Mouse (Mus musculus) frontal cortex, adult (tissue): ENCODE data around the gene Astn2.
A peak's percentile ranks its signal among the peaks of the same experiment; 100 is the strongest.

Experiments used
- ATAC-seq: cut with Nextera tagmentation; 2 replicates; pipeline ENCODE4 v1.9.2; 2017; ENCODE audit warnings: mild to moderate bottlenecking, moderate library complexity, mixed read lengths; ENCODE audit not compliant: low TSS enrichment

Gene Astn2

GRCm38 (mm10) chr4:65864551-65864950 lies 539.9 kb downstream of the Astn2 start:
- no peak for ATAC-seq

GRCm38 (mm10) chr4:65843191-65843590 lies 561.2 kb downstream of the Astn2 start:
- no peak for ATAC-seq

DNA sequence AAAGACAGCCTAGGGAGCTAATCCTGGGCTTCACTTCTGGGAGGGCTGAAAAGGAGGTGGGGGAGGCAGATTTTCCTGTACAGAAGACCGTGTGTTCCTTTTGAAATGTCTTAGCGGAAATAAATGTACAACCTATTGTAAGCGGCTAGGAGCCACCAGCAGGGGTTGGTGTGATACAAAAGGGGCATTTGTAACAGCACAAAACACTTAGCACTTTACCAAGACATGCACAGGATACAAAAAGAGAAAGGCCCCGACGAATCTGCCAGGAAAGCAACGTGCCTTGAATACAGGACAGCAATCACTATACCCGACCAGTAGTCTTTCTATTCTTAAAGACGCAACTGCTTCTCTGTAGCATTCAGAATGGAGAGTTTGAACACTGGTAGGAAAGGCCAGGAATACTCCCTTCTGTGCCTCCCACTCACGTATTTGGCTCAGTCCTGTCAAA lies 564.8 kb downstream of the Astn2 start:
- peak; percentile 55 for ATAC-seq

GRCm38 (mm10) chr4:65838781-65839180 lies 565.6 kb downstream of the Astn2 start:
- ATAC-seq: peak; percentile 49

DNA sequence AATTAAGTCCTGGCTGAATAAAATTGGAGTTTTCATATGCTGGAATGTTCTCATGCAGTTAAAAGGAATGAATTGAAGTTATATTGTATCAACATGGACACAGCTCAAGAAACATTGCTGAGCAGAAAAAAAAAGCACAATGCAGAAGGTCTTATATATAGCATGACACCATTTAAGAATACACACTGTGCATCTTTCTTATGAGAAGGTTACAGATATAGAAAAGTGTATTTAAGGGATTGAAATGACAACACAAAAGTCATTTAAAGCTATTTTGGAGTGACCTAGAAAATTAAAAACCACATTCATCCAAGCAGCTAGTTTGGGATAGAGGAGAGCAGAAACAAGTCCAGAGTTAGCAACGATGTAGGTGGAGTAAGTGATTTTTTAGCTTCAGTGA lies 571.4 kb downstream of the Astn2 start:
- ATAC-seq: peak; percentile 82

DNA sequence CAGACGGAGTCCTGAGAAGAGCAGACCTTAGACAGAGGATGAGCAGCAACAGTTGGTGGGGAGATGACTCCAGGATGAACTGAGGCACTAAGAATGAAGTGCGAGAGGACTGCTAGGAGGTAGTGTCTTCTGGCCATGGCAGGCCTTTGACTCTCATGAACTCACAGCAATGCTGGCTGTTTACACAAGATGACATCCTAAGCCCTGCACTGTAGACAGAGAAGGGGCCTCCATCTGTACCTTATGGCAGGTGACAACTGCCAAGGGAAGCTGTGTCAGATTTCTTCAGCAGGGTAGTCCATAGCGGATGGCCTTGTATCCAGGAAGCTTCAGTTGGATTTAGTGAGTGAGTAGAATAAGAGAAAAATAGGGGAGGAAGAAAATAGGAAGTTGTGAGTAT lies 572.5 kb downstream of the Astn2 start:
- ATAC-seq: no peak

GRCm38 (mm10) chr4:65830495-65830894 lies 573.9 kb downstream of the Astn2 start:
- ATAC-seq: no peak

DNA sequence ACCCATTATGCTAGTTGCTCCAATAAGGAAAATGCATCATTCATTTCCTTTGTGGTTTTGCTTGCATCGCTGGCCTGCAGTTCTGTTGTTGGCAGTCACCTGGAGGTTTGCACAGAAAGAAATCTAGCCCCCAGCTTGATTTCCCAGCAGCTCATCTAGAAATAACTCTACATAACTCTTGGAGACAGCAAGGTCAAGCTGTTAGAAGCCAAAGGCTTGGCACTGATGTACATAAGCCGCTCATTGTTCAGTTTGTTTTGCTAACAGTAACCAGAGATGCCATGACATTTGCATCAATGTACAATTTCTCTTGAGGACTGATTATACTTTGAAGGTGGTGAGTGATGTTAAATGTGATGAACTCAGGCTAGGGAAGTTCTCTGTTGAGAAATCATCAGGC lies 583.3 kb downstream of the Astn2 start:
- ATAC-seq: no peak

DNA sequence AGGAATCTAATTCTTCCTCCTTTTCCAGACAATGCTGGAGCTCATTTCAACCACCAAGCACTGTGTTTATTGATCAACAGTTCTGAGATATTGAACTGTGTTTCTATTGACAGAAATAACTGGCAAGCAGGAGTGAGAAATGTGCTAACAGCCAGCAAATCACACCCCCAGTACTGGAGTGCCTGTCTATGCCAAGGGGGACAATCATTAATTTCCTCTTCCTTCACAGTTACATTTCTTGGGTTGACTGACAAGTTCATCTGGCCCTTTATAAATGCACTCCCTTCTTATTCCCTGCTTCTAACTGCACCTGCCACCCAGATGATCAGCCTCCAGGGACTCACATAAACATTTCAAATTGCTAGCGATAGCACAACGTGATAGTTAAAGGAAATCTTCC lies 584.2 kb downstream of the Astn2 start:
- ATAC-seq: no peak

- peak; percentile 55; the same call in 1 of the 2 replicates for ATAC-seq
Measured at GRCm38 (mm10) chr4:65819835-65820234, 584.6 kb downstream of the Astn2 start.

DNA sequence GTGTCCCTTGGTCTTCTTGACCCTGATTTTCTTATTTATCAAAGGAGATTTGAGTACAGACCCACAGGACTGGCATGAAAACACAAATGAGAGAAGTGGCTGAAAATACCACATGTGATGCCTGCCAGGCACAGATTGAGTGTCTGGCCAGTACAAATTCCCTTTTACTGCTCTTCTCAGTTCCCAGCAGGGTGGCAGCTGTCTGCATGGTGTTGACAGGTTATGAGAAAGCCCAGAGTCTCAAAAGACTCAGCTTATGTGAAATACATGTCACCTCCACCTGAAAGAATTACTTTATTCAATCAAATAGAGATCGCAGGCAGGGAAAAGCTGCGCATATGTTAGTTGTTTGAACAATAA lies 590.3 kb downstream of the Astn2 start:
- peak; percentile 42; the same call in 1 of the 2 replicates for ATAC-seq

DNA sequence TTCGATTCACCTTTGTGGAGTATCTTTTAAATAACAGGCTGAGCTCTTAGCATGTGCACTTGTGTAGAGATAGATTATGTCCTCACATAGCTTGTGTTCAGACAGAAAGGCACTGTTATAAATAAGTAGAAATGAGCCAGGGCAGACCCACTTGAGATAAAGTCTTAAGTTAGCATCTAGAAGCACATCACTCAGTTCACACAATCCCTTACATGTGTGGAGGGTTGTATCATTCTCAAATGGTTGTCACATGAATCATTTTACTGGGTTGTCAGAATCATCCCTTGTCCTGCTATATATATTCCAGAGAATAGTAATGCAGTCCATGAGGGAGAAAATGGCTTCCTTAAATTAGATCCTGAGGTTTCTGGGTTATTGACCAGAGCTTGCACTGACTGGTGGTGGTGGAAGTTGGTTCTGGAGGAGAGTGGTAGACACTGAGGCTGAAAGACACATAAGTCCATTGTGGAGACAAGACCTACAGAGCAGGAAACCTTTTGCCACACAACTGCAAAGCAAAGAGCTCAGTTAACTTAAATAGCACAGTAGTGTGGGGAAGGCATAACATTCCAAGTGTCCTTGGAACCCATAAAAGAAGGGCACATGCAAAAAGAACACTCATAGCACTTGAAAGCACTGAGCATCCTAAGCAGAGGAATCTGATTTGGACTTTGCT lies 590.8 kb downstream of the Astn2 start:
- ATAC-seq: peak; percentile 70

DNA sequence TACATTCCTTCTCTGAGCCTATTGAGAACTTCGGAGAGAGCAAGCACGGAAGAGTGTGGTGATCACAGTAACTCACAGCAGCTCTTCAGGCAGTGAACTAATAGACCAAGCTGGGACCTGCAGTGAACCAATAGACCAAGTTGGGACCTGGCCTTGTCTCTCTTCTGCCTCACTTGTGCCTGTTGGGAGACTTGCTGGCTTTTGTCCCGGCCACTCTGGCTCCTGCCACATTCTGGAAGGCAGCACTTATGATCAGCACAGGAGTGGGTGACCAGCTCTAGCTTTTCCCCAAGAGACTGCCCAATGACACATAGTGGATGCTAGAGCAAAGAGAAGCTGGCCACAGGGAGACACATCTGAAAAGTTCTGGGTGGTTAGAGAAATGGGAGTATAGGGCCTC lies 597.1 kb downstream of the Astn2 start:
- no peak for ATAC-seq

DNA sequence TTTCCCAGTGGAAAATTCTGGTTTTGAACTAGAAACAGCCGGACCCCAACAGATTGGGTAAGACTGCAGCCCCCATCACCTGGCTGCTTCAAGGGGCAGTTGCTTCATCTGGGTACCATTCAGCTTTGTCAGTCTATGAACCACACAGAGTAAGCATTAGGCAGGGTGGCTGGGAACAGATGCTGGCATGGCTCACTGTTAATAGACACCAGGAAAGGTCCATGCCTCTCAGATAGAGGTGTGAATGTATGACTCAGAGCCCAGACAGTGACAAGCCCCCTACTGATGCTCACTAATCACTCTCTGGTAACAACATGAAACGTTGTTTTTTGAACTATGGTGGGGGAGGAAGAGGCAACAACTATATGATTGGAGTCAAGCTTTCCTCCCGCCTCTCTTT lies 603.2 kb downstream of the Astn2 start:
- ATAC-seq: no peak

- peak; percentile 92 for ATAC-seq
Measured at GRCm38 (mm10) chr4:65791051-65791450, 613.4 kb downstream of the Astn2 start.

- peak; percentile 96 for ATAC-seq
Measured at GRCm38 (mm10) chr4:65773368-65774010, 630.9 kb downstream of the Astn2 start.

GRCm38 (mm10) chr4:65770952-65771351 lies 633.5 kb downstream of the Astn2 start:
- ATAC-seq: no peak

DNA sequence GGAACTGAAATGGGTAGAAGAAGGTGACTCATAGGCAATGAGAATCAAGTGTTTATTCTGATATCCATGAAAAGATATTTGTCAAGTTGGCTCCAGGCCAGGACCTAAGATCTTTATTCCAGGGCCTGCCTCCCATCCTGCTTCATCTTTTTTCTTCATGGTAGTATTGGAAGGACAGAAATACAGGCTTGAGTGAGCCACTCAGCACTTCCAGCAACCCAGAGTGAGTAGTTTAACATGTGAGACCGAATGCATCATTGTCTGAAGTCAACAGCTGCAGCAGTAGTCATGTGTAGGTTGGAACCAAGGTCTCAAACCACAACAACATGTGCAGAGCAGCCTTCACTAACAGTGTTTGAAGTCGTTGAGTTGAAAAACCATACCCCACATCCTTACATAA lies 636.5 kb downstream of the Astn2 start:
- peak; percentile 22 for ATAC-seq

DNA sequence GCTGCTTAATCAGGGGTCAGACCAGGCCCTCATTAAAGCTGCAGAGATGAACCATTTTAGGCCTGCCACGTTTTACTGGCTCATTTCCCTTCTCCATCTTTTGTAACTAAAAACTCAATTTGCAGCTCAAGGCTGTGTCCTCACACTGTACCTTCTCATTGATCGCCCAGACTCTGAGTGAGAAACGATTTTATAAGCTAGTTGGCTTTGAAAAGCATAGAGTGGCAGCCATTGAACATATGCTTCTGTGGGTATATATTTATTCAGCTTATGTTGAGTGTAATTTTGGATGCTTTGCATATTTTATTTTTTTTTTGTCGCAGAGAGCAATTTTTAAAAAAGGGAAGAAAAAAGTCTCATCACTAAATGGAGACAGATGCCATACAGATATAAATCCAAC lies 637.0 kb downstream of the Astn2 start:
- ATAC-seq: peak; percentile 90

DNA sequence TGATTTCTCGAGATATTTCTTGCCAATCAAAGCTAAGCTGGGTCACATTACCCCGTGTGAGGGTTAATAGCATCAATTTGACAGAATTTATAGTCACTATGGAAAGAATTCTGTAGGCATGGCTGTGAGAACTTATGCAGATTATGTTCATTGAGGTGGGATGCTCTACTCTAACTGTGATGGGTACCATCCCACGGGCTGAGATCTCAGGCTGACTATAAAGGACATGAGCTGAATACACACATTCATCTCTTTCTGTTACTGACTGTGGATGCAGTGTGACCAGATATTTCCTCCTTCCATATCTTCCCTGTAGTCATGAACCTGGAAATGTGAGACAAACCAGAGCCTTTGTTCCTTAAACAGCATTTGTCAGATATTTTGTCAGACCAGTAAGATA lies 639.1 kb downstream of the Astn2 start:
- peak; percentile 55 for ATAC-seq

DNA sequence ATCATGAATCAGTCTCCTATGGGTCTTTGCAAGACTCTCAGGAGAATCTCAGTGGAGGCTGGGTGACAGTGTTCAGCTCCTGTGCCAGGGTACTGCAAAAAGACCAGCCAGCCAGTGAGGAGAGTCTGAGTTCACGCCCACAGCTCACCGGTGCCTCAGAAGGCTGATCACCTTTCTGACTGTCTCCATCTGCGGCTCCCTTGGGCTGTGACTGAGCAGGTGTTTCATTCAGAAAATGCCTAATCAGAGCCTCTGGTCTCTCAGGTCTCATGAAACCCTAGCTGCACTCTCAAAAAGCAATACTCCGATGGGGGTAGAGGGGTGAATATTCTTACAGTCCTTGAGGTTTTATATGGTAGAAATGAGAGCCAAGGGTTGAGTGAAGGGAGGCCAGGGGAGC lies 640.1 kb downstream of the Astn2 start:
- no peak for ATAC-seq

GRCm38 (mm10) chr4:65763823-65764222 lies 640.6 kb downstream of the Astn2 start:
- ATAC-seq: no peak

DNA sequence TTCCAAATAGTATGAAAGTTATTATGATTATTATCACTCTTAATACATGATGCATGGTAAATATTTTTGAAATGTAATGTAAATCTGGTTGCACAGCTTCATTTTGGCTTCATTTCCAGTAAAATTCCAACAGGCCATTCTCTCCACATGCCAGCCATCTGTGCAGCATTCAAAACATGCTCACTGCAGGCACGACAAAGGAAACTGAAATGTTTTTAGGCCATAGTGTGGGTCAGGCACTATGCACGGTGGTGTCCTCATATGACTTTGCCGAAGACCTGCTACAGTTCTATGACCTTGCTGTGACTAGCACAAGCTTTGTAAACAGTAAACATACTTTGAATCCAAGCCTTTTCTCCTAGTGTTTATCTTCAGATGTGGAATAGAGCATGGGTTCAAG lies 642.3 kb downstream of the Astn2 start:
- ATAC-seq: no peak

- no peak for ATAC-seq
Measured at GRCm38 (mm10) chr4:65761658-65762057, 642.8 kb downstream of the Astn2 start.
